In genomic region chr5:144231410-144231809, GRCm38 (mm10) we compare ENCODE assay signal across 14 mouse cellular contexts. TPM values are rescaled to one million over a fixed set of nuclear protein-coding genes. Genes with fewer than 3 reads are reported as not detected.
DNase-seq lines count a peak whose midpoint lies in the region; ATAC-seq and TF ChIP-seq lines count a peak whose summit lies in the region.
"Had no signal": no experiment of that assay in that cellular context is flagged by ENCODE, and none has a peak within 500 bp of the region (broad histone marks: within the 10 kb centered on the region; RNA-seq: fewer than 3 reads in every experiment).

No protein-coding gene starts in this region.

- TF ChIP-seq EP300 in MEL (IDR thresholded peaks at IDR 0.05; ENCODE audit: low read depth in 1 of 2, low read length in 2 of 2) = no peak

- H3K4me2 ChIP-seq in hindbrain, embryonic 13.5 days = no peak overlapping the region
- H3K4me2 ChIP-seq: embryonic facial prominence, embryonic 15.5 days; neural tube, embryonic 13.5 days had no signal

- no peaks in the 10 kb centered on the region for H3K9me3 ChIP-seq in MEL (replicated peaks; ENCODE audit: insufficient read depth, low read length)
- H3K9me3 ChIP-seq in hindbrain, embryonic 10.5 days = no peaks in the 10 kb centered on the region
- H3K9me3 ChIP-seq in hindbrain, embryonic 13.5 days = no peaks in the 10 kb centered on the region
- H3K9me3 ChIP-seq: embryonic facial prominence, embryonic 15.5 days; limb, embryonic 10.5 days; neural tube, embryonic 13.5 days had no signal

- H3K4me1 ChIP-seq in MEL (ENCODE audit: control insufficient read depth in 1 of 2, insufficient read depth in 2 of 2, low read length in 2 of 2) = peaks cover 0 to 7% of the 10 kb centered on the region in 2 experiments; a peak in 2 of 4 replicates
- H3K4me1 ChIP-seq in hindbrain, embryonic 10.5 days (replicated peaks) = no peaks in the 10 kb centered on the region
- H3K4me1 ChIP-seq in hindbrain, embryonic 13.5 days (replicated peaks) = no peaks in the 10 kb centered on the region
- H3K4me1 ChIP-seq: embryonic facial prominence, embryonic 15.5 days; limb, embryonic 10.5 days; neural tube, embryonic 13.5 days had no signal

- no peak overlapping the region for H3K4me3 ChIP-seq in MEL (ENCODE audit: control insufficient read depth in 1 of 2, insufficient read depth in 1 of 2, low read depth in 2 of 2, low read length in 2 of 2)
- H3K4me3 ChIP-seq in hindbrain, embryonic 10.5 days = no peak overlapping the region
- H3K4me3 ChIP-seq in hindbrain, embryonic 13.5 days = no peak overlapping the region
- H3K4me3 ChIP-seq: embryonic facial prominence, embryonic 15.5 days; limb, embryonic 10.5 days; neural tube, embryonic 13.5 days had no signal

- TF ChIP-seq POLR2A in MEL (IDR thresholded peaks at IDR 0.05; ENCODE audit: control insufficient read depth in 1 of 2, insufficient read depth in 1 of 2, low read depth in 1 of 2, low read length in 2 of 2, poor library complexity in 1 of 2) = no peak

- peak; percentile 43 for TF ChIP-seq RAD21 in MEL (IDR thresholded peaks at IDR 0.05; ENCODE audit: low read depth, low read length)

- no peak overlapping the region for H3K27ac ChIP-seq in MEL (ENCODE audit: control insufficient read depth, low read depth, low read length)
- H3K27ac ChIP-seq in hindbrain, embryonic 10.5 days = no peak overlapping the region
- H3K27ac ChIP-seq in hindbrain, embryonic 13.5 days = no peak overlapping the region
- H3K27ac ChIP-seq: embryonic facial prominence, embryonic 15.5 days; limb, embryonic 10.5 days; neural tube, embryonic 13.5 days had no signal

- no peaks in the 10 kb centered on the region for H3K79me2 ChIP-seq in MEL (ENCODE audit: control insufficient read depth, insufficient read depth, low read length, poor library complexity)

- TF ChIP-seq CTCF in MEL (IDR thresholded peaks at IDR 0.05 in 2 of 3, conservative IDR thresholded peaks at IDR 0.05 in 1 of 3; ENCODE audit: control insufficient read depth in 1 of 3, insufficient read depth in 1 of 3, low read depth in 2 of 3, low read length in 3 of 3, poor library complexity in 1 of 3, severe bottlenecking in 1 of 3) = peak; percentile 18 to 76 (median 63); a peak in 5 of 6 replicates

- 83% methylated on average over 1 of the region's 1 CpGs for WGBS in hindbrain, embryonic 10.5 days
- WGBS in hindbrain, embryonic 13.5 days = 73% methylated on average over 1 of the region's 1 CpGs

- no peaks in the 10 kb centered on the region for H3K27me3 ChIP-seq in MEL (ENCODE audit: control insufficient read depth in 1 of 2, insufficient read depth in 2 of 2, low read length in 2 of 2)
- H3K27me3 ChIP-seq in hindbrain, embryonic 10.5 days (ENCODE audit: insufficient read depth, poor library complexity, severe bottlenecking) = no peaks in the 10 kb centered on the region
- H3K27me3 ChIP-seq in hindbrain, embryonic 13.5 days = no peaks in the 10 kb centered on the region
- H3K27me3 ChIP-seq: embryonic facial prominence, embryonic 15.5 days; neural tube, embryonic 13.5 days had no signal

- ATAC-seq in hindbrain, embryonic 13.5 days (ENCODE audit: low FRiP score) = no peak

- H3K9ac ChIP-seq in MEL (ENCODE audit: control insufficient read depth, low read depth, low read length, poor library complexity, severe bottlenecking) = no peak overlapping the region
- H3K9ac ChIP-seq in hindbrain, embryonic 13.5 days = no peak overlapping the region
- H3K9ac ChIP-seq: embryonic facial prominence, embryonic 15.5 days; neural tube, embryonic 13.5 days had no signal

- peak; percentile 43 for DNase-seq in kidney, adult 9 months
- no peak for DNase-seq in kidney, adult 18-20 months
- DNase-seq in A20 (ENCODE audit: low read depth, low spot score) (peak; percentile 66), MEL (ENCODE audit: low read depth, low spot score) (peak; percentile 74)
- peak; percentile 47 for DNase-seq in lung, postnatal 25 days (ENCODE audit: low spot score)
- DNase-seq in hindbrain, embryonic 10.5 days (ENCODE audit: low spot score) = no peak
- no peak for DNase-seq in kidney, postnatal 14 days
- DNase-seq: adrenal gland, postnatal 10 days; cerebellum, adult 18-20 months; gastrocnemius, postnatal 14 days had no signal

- peaks cover 0 to 2% of the 10 kb centered on the region in 2 experiments; a peak in 2 of 4 replicates for H3K36me3 ChIP-seq in MEL (ENCODE audit: control insufficient read depth in 1 of 2, insufficient read depth in 2 of 2, low read length in 2 of 2)
- no peaks in the 10 kb centered on the region for H3K36me3 ChIP-seq in hindbrain, embryonic 10.5 days
- no peaks in the 10 kb centered on the region for H3K36me3 ChIP-seq in hindbrain, embryonic 13.5 days
- H3K36me3 ChIP-seq: embryonic facial prominence, embryonic 15.5 days; limb, embryonic 10.5 days; neural tube, embryonic 13.5 days had no signal

TF ChIP-seq in MEL, 35 proteins besides CTCF, POLR2A, EP300 and RAD21:
- TF ChIP-seq USF2 (IDR thresholded peaks at IDR 0.05; ENCODE audit: borderline replicate concordance in 1 of 2, insufficient read depth in 1 of 2, low read depth in 1 of 2, low read length in 2 of 2) = no peak
- TF ChIP-seq TAL1 (IDR thresholded peaks at IDR 0.05; ENCODE audit: low read length) = no peak
- no peak for TF ChIP-seq UBTF (IDR thresholded peaks at IDR 0.05; ENCODE audit: borderline replicate concordance, insufficient read depth, low read depth, low read length)
- TF ChIP-seq SMC3 (IDR thresholded peaks at IDR 0.05; ENCODE audit: low read depth, low read length) = peak; percentile 74
- peak; percentile 48 for TF ChIP-seq SIN3A (IDR thresholded peaks at IDR 0.05; ENCODE audit: low read length)
- no peak for TF ChIP-seq TBP (IDR thresholded peaks at IDR 0.05; ENCODE audit: low read depth, low read length)
- TF ChIP-seq ZC3H11A (IDR thresholded peaks at IDR 0.05; ENCODE audit: low read depth, low read length) = peak; percentile 50; the same call in 1 of the 2 replicates
- TF ChIP-seq MYC (IDR thresholded peaks at IDR 0.05; ENCODE audit: low read depth, low read length) = peak; percentile 57; the same call in 1 of the 2 replicates
- TF ChIP-seq ZNF384 (IDR thresholded peaks at IDR 0.05; ENCODE audit: low read depth, low read length) = peak; percentile 13; the same call in 1 of the 2 replicates
- no peak for TF ChIP-seq TCF12 (IDR thresholded peaks at IDR 0.05; ENCODE audit: low read depth, low read length)

RNA-seq across cellular contexts. Expression of gene Tecpr1, which starts 8.0 kb away (rescaled TPM):
- 6.2 and 7.1 TPM in 2 replicates for total RNA-seq in MEL (2012; rRNA removed)
- 1 to 10 TPM in 1 of 2 experiments, not detected in 1; 9.0 TPM for polyA plus RNA-seq in MEL (2012; ENCODE audit: insufficient read depth in 1 of 2, insufficient read length in 2 of 2, low read depth in 1 of 2, low replicate concordance in 2 of 2, missing spikeins in 1 of 2)
- 23.4 and 24.7 TPM in 2 replicates for polyA plus RNA-seq in hindbrain, embryonic 10.5 days (2016; fragmentation: Nextera tagmentation; extraction: Ambion mirVana)
- polyA plus RNA-seq in hindbrain, embryonic 13.5 days (2015; fragmentation: Nextera tagmentation; extraction: Ambion mirVana) = 41.5 and 42.1 TPM in 2 replicates

RNA-seq across cellular contexts. Expression of gene Bri3, which starts 12.8 kb away (rescaled TPM):
- 16.5 and 21.6 TPM in 2 replicates for total RNA-seq in MEL (2012; rRNA removed)
- 10 to 100 TPM in 1 of 2 experiments, not detected in 1; 40.5 TPM for polyA plus RNA-seq in MEL (2012; ENCODE audit: insufficient read depth in 1 of 2, insufficient read length in 2 of 2, low read depth in 1 of 2, low replicate concordance in 2 of 2, missing spikeins in 1 of 2)
- 115 and 157 TPM in 2 replicates for polyA plus RNA-seq in hindbrain, embryonic 10.5 days (2016; fragmentation: Nextera tagmentation; extraction: Ambion mirVana)
- polyA plus RNA-seq in hindbrain, embryonic 13.5 days (2015; fragmentation: Nextera tagmentation; extraction: Ambion mirVana) = 116 and 125 TPM in 2 replicates

RNA-seq across cellular contexts. Expression of gene Bhlha15, which starts 41.3 kb away (rescaled TPM):
- 2.6 and 4.3 TPM in 2 replicates for total RNA-seq in MEL (2012; rRNA removed)
- 1 to 10 TPM in 1 of 2 experiments, not detected in 1; 4.1 TPM for polyA plus RNA-seq in MEL (2012; ENCODE audit: insufficient read depth in 1 of 2, insufficient read length in 2 of 2, low read depth in 1 of 2, low replicate concordance in 2 of 2, missing spikeins in 1 of 2)
- 0.09 and 0.45 TPM in 2 replicates for polyA plus RNA-seq in hindbrain, embryonic 10.5 days (2016; fragmentation: Nextera tagmentation; extraction: Ambion mirVana)
- polyA plus RNA-seq in hindbrain, embryonic 13.5 days (2015; fragmentation: Nextera tagmentation; extraction: Ambion mirVana) = 0.14 and 0.17 TPM in 2 replicates
- total RNA-seq: gastrocnemius, postnatal 14 days had no signal

Comparison
In these comparisons a context has a peak if more than half of its experiments do, and no peak if none do; other contexts are left out.
1. DNase-seq: peak in kidney, adult 9 months (single experiment), A20 (single experiment), MEL (single experiment) and lung, postnatal 25 days (single experiment); none in kidney, adult 18-20 months (single experiment), hindbrain, embryonic 10.5 days (single experiment) and kidney, postnatal 14 days (single experiment).